Mouse (Mus musculus) c-Kit-positive CD71-negative TER-119-negative erythroid progenitor cells, embryonic 14.5 days (primary cell): Measurements from ENCODE around the gene Gnao1.

ENCODE experiments used
- DNase-seq: peaks from one replicate; pipeline ENCODE4 v3.0.0-alpha.2; 2013; ENCODE audit warnings: low read depth

The Gnao1 gene

DNA sequence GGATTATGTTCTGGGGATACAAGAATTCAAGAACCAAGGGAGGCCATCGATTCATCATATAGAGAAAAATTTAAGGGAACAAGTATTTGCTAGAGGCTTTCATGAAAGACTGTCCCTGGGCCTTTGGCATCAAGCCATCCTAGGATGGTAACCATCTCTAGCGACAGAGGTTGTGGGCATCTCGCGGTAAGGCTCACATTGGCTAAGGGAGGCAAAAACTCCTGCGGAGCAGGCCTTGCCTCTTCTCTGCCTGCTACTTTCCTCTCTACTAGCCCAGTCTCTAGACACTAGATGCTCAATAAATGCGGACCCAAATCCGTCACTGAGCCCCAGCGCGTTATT is at the start of gene Gnao1:
Gene Gnao1, plus strand, starts transcription at position 281 of the 342 bp plus-strand sequence.
- DNase-seq: no peak

DNA sequence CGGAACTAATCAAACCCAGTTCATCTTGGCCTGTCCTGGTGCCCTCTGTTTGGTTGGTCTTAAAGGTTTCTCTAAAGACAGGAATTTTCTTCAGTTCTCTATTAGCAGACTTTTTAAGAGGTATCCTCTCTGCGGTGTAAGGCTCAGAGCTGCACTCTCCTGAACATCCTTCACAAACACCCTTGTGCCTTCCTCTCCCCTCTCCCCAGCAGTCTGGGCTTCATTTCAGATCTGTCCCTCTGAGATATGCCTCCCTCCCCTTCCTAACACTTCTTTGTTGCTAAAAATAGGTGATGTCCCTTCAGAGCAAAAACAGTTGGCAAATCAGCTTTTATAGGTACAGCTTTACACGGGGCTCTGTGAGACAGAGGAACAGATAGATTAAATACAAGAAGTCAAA is 32.2 kb upstream of the Gnao1 start:
- no peak for DNase-seq

DNA sequence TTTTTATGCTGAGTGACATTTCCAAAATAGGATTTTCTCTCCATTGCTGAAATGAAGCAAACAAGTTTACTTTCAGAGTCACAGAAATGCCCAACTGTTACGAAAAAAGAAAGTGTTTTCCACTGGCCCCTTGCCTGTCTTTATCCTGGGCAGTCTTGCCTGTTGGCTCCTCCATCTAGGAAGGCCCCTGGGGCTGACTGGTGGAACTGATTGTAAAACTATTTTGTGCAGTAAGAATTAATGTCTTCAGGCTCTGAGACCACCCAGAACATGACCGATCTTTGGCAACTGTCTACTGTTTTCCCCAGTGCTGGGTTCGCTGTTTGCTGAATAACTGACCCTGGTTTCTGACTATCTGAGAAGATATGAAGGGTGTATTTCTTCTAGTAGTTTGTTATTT is 540 bp upstream of the Gnao1 start:
- no peak for DNase-seq

DNA sequence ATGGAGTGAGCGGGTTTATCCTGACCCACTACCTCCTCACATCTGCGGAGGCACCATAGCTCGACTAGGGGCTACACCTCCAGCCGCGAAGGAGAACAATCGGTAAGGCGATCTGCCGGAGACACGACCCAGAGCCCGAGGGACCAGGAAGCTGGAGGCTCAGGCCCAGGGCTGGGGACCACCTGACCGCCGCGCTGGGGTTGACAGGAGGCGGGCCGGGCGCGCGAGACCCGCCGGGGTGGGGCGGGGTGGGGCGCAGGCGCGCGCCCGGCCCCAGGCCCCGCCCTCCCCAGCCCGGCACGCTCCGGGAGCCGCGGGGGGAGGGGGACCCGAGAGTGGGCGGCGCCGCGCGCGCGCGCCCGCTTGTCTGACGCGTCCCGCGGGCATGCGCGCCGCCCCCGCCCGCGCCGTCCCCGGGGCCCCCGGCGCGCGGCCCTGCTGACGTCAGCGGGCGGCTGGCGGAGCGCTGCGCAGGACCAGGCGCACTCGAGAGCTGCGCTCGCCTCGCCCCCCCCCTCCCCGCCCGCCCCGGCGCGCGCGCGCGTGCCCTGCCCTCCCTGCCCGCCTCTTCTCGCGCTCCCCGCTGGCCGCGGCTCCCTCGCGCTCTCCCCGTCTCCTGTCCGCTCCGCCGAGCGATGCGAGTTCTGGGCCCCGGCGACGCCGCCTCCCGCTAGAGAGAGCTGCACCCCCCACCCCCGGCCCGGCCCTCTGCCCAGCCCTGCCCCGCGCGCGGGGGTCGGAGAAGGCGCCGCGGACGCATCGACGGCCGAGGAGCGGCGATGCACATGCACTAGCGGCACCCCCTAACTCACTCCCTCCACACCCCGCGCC is 477 bp downstream of the Gnao1 start:
- peak; percentile 38 for DNase-seq

DNA sequence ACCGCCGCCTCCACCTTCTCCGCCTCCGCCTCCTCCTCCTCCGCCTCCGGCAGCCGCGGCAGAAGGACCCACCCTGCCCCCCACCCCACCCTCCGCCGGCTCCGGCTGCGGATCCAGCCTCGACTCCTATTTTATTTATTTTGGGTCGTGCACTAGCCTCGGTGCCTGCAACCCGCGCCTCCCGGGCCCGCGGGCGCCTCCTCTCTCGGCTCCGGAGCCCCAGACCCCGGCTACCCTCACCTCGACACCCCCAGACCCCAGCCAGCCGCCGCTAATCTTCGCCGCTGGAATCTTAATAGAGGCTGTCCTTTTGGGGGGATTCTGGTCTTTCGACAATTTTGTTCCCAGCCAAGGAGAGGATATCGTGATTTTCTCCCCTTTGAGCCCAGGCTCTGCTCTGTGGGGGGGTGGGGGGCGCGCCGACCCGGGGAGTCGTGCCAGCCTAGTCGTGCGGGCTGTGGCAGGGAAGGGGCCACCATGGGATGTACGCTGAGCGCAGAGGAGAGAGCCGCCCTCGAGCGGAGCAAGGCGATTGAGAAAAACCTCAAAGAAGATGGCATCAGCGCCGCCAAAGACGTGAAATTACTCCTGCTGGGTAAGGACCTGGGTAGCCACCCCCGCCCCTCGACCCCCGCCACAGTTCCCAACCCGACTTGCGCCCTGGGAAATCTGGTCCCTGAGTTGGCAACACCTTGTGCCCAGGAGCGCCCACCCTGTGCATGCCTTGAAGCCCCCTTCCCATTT is 1.3 kb downstream of the Gnao1 start:
- DNase-seq: no peak

DNA sequence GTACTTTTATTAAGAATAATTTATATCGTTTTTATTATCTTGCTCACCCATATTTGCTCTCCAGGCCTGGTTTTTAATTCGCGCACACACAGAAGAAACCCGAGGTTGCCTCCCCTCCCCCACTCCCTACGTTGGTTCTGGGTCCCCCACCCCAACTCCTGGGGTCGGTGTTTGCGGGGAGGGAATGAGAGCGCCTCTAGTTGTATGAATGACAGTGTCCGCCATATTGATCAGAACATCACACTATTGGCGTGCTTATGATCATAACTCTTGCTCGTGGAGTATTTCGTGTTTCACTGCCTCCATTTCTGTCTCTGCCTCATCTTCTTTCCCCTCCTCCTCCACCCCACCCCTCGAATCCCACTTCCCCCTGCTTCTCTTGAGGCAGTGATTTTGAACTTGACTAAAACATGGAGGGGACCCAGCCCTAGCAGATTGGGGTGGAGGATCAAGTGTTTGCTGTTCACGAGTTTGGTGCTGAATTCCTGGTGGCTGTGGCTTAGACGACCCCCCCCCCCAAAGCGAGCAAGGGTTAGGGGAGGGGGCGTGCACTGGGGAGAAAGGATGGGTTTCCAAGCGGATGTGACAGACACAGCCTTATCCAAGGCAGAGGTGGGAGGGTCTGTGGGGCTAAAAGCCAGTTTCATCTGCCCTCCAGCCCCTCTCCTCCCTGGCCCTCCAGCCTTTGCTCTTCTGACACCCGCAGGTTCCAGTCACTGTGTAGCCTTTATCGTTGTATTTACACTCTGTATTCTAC is 2.1 kb downstream of the Gnao1 start:
- no peak for DNase-seq

DNA sequence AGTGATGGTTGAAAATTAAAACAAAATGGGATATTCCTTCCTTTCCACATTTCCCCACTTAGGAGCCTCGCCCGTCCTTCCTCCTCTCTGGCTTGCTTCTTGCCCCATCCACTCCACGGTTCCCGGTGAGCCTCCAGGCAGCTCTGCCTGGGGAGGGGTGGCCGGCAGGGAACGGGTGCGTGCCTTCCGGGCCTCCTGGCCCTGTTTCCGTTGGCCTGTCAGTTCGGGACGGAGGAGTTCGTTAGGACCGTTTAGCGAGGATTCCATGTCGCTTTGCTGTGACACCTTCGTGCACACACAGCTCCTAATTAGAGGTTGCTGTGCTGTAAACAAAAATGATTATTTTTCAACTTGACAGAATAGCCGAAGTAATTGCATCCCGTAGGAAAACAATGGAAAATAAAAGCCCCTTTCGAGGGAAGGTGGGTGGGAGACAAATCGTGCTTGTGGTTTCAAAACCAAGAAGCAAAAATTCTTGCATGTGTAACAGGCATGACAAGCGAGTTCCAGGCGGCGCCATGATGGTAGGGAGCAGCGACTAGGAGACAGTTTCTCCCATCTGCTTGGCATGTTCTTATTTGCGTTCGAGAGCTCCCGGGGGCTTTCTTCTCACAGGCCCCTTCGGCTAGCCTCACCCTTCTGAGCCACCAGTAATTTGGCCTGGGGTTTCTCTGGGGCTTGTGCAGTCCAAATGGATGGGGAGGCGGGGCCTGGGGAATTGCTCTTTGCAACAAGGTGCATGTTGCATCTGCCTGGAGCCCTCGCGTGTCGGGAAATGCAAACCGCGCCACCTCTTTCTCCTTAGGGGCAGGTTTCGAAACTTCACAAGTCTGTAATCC is 3.0 kb downstream of the Gnao1 start:
- DNase-seq: no peak

DNA sequence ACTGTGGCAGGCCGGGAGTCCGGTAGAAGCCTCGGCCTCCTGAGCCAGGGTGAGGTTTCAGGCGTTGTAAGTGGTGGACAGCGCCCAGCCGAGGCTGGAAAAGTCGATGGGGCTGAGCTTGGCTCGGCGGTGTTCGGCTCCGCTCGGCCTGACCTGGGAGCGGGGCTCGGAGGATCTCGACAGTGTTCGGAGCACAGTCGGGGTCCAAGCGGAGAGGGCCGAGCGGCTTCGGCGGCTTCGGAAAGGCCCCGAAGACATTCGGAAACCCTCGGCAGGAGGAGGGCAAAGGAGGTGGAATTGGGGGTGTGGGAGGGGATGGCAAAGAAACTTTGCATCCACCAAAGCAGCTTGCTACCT is 3.6 kb downstream of the Gnao1 start:
- DNase-seq: no peak

DNA sequence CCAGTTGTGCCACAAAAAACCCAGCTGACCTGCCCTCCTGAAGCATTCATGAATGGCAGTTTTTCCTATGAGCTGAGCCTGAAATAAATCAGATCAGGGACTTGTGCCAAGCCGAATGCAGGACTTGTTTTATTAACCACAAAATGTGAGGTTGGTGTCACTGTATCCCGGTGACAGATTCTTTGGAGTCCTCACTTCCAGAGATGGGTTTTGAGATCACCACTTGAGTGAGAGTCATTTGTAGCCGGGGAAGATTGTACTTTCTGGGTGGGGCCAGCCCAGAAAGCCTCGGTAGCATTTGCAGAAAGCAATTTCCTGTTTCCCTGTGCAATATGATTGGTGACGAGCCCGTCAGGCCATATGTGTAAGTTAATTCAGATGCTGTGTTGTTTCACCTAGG is 4.5 kb downstream of the Gnao1 start:
- DNase-seq: no peak

DNA sequence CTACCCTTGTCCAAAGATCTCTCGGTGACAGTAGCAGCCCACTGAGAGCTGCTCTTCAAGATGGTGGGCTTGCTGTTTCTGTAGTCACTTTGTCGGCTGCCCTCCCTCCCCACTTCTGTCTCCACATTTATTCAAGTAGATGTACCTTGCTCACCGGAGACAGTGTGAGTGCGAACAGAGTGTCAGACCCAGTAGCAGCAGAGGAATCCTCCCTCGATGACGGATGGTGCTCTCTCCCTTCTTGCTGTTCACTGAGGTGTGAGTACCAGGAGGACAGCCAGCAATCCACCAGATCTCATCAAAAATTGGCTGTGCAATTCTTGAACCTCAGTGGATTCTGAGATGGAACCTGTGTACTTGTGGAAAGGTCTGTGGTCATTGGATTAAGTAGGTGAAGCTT is 6.5 kb downstream of the Gnao1 start:
- no peak for DNase-seq

DNA sequence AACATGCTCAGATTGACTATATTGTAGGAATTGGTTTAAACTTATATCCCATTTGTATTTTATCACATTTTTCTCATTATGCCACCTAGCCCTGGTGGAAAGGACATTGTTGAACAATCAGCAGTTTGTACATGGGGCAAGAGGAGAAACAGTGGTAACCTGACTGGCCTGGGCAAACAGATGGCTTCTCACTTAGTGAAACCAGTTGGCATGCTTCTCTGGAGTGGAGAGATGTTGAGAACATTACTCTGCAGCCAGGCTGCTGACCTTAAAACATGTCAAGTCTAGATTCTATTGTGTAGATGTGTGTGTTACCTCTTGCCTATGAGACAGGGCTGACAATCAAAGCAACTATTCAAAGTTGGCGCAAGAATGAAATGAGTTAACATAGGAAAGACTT is 7.6 kb downstream of the Gnao1 start:
- no peak for DNase-seq

DNA sequence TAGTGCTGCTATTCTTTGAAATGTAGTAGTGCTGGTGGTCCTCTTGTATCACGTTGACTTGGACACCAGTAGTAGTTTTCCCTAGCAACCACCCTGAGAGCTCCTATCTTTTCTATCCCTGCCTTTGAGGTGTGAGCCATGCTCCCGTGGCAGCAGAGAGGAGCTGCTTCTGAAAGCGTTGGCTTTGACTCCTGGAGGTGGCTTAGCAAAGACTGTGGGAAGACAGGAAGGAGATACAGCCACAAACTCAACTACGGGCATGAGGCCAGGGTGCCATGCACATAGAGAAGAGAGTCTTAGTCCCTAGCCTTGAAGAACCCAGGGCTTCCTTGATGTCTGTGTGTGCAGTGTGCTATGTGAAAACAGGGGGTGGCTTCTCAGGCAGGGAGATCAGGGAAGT is 10.2 kb downstream of the Gnao1 start:
- DNase-seq: no peak

DNA sequence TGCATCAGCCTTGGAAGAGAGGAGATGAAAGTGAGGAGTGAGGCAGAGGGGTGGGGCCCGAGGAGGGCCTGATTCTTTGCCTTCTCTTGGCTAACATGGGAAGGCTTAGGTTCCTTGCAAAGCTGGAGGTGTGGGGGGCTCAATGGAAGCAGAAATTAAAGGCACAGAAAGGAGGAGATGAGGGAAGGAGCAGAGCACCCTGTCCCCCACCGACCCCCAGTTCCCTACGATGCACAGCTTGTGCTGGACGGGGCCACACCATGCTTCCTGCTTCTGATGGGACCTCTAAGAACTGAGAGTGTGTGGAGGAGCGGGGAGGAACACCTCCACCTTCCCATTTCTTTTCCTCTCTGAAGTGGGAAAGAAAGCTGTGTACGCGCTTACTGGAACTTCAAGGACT is 11.6 kb downstream of the Gnao1 start:
- no peak for DNase-seq

DNA sequence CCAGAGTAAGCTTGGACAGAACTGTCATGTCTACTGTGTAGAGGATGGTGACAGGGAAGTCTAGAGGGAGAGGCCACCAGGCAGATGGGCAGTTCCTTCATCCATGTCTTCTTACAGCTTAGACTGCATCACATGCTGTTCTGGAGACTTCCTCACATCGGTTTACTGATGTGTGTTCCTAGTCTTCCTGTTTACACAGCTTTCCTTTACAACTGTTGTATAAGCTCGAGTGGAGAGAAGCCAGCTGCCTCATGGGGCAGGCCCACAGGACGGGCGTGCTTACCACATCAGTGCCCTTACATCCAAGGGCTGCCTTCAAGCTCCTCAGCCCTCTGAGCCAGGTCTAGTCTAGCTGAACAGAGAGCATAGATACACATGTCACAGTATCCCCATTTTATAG is 15.6 kb downstream of the Gnao1 start:
- no peak for DNase-seq

DNA sequence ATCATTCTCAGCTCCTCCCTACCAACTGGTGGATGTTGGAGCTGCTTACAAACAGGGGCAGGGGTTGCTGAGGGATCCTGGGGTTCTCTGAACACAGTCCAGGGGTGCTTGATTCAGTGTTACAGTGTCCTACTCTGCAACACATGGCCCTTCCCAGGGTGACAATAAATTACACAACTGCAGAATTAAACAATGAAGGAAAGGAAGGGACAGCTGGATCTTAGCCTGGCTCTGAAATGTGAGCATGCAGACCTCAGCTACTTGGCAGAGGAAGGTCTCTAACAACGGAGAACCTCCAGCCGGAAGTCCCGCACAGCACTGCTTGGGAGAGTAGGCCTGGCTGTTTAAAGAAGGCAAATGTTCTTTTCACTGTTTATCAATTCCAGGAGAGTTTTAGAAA is 20.9 kb downstream of the Gnao1 start:
- no peak for DNase-seq

DNA sequence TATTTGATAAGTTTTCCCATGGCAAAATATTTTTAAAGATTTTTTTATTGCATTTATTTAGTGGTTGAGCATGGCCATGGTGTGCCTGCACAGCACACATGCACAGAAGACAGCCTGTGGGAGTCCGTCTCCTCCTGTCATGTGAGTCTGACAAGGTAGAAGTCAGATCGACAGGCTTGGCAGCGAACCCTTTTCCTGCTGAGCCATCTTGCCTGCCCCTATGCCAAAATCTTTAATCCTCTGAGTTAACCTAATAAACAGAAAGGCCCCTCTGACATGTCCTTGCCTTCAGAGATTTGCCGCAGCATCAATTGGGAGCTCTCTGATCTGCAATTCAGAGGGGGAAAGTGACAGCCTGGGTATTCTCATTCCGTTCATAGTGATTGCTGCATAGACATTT is 26.0 kb downstream of the Gnao1 start:
- DNase-seq: no peak

DNA sequence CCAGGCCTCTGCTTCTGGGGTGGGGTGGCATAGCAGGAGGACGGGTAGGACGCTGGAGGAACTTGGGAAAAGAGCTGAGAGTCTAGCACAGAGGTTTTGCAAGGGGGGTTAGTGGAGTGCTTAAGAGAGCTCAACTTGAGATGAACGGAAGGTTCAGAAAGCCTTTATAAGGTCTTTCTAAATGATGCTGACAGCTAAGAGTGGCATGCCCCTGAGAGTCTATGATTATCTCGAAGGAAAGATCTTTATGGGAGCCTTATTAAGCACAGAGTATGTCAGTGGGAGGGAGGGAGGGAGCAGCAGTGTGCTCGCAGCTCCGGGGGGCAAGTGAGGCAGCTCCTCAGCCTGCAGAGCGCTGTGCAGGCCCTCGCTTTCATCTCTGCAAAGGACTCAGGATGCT is 29.3 kb downstream of the Gnao1 start:
- no peak for DNase-seq

DNA sequence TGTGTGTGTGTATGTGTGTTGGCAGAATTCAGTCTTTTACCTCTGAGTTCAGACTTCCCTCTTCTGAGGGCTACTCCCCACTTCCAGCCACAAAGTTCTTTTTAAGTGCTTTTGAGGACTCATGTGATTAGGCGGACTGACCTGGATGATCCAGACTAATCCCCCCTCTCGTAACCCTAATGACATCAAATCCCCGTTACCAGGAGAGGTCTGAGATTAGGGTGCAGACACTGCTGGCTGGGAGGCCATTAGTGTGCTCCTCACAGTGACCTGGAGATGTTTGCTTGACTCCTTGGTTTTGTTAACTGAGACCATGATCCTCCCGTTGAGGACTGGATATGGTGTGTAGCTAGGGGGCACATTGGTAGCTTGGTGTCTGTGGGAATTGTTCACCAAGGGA is 30.7 kb downstream of the Gnao1 start:
- no peak for DNase-seq

DNA sequence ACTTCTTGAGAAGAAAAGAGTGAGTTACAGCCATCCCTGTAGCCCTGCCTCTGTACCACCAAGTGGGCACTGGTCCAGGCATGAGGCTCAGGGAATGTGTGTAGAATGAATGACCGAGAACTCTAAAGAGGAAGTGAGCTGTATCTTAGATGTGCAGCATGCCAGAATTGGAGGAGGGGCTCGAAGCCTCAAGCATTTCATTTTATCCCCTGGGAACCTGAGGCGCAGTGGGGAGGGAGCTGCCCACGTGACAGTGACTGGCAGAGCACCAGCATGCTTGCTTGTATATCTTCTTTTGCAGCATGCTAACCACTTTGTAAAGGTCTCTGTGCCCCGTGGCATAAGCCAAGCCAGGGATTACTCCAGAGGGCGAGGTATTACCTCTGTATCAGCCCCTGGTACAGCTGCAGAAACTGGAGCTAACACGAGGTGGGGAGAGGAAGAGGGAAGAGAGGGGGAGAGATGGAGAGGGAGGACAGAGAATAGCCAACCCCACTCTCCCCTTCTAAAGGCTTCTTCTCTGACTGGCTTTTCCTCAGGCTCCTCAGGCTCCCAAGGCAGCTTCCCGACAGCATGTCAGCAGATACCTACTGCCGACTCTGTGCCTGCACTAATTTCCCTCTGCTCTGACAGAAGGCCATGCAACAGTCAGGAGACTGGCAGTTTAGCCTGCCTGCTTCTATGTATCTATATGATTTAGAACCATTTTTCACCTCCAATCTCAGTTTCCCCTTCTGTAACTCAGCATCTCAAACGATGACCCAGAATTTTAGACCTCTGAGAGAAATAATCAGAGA is 31.4 kb downstream of the Gnao1 start:
- no peak for DNase-seq

DNA sequence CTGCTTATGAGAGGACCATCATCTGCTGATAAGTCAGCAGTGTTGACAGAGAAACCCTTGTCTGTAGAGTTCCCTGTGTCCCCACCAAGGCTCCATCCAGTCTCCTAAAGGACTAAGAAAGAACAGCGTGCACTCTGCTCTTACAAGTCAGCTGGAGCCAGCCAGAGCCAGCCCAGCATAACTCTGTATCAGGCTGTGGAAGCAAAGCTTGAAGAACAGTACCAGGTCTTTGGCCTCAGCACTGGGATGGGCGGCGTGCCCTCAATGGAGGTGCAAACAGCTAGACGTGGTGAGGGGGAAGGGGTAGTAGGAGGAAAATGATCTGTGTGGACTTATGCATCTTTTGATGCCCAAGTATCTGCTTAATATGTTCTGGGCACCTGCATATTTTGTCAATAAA is 32.8 kb downstream of the Gnao1 start:
- DNase-seq: no peak

DNA sequence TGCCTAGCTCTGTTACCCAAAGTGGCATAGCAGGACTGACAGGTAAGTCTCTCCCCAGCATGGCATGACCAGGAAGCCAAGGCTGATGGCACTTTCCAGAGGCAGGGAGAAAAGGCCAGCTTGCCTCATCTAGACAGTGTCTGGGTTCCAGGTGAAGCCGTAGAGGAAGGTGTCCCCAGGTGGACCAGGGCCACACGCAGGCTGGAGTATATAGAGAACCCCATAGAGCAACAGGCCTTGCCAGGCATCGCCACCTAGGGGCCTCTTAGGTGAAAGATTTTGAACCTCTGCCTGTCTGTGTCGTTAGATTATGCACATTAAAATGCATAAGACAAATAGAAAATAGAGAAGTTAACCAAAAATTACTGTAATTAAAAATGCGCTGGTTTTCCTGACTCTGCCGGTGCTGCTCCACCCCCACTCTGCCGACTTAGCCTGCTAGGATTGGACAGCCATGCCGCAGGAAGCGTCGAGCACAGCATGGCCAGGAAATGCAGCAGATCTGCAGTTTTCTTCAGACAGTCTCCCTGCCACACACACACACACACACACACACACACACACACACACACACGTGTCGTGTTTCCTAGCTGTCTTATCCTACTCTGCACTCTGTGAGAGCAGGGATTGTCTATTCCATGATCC is 34.2 kb downstream of the Gnao1 start:
- DNase-seq: no peak
